Mouse (Mus musculus): ENCODE measurements around the gene Shisa2. TPM values are rescaled to one million over a fixed set of nuclear protein-coding genes. Genes with fewer than 3 reads are reported as not detected.

Shisa2 gene
- 6.3 and 10.0 TPM in 2 replicates for polyA plus RNA-seq (2015; fragmentation: Nextera tagmentation; extraction: Ambion mirVana)

DNA sequence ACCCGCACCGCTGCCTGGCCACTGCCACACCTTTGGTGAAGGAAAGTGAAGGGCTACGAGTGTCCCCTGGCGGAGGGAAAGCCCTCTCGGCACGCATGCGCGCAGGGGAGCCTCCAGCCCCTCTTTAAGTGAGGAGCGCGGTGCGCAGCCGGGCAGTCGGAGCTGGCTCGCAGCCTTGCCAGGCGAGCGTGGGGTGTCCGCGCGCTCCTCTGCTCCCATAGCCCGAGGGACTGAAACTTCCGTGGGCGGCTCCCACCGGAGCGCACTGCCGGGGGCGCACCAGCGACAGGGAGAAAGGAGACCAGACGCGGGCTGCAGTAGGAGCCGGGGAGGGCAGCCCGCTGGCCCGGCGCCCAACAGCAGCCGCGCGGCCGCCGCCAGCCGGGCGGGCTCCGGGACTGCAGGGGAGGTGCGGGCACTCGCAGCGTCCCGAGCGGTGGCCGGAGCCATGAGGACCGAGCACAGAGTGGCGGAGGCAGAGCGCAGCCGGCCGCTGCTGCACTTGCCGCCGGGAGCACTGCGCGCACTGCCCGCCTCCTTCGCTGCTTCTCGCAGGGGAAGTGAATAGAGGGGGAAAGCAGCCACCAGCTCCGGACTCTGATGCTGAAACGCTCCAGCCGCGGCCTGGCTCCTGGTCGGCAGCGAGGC is at the start of gene Shisa2:
Shisa2 (plus strand) TSS at position 151 of the 648 bp plus-strand sequence.

DNA sequence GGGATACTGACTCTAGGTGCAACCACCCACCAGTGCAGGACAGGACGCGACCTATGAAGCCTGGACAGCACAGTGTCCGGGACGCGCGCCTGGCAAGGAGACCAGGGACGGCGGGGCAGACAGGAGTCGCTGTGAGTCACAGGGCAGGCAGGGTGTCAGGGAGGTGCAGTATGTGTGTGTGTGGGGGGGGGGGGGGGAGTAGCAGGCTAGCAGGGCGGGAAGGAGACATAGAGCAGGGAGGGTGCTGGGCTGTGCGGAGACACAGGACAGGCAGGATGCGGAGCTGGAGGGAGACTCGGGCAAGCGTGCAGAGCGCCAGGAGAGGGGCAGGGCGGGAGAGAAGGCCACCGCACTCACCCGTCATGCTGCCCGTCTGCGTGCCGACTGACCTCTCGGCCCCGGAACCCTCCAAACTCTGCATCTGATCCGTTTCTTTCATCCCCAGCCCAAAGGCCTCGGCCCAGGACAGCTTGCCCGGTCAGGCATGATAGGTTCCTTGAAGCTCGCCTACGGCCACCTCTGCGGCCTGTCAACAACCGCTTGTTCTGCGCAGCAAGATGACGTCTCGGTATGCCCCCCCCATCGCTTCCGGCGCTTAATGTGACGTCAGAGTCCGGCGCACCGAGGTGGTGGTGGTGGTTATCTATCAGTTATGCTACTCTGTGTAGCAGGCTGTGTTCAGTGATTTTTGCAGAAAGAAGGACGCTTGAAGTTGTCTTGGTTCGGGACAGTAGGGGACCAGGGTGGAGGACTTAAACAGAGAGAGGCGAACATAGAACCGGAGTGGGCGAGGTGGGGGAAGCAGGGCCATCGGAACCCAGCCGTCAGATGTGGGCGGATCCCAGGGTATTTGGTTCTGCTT is 27.5 kb upstream of the Shisa2 start, which contains the start of gene Cdadc1:
Cdadc1 (minus strand) TSS at position 562 of the 862 bp plus-strand sequence.

Other genes starting within 250 kb of the Shisa2 start
- 0.73 and 0.89 TPM in 2 replicates for gene Phf11c, start 229.9 kb upstream of the Shisa2 start, polyA plus RNA-seq (2015; fragmentation: Nextera tagmentation; extraction: Ambion mirVana)
- 7.2 and 8.6 TPM in 2 replicates for gene Setdb2, start 184.4 kb upstream of the Shisa2 start, polyA plus RNA-seq (2015; fragmentation: Nextera tagmentation; extraction: Ambion mirVana)
- gene Cab39l, start 184.3 kb upstream of the Shisa2 start, polyA plus RNA-seq (2015; fragmentation: Nextera tagmentation; extraction: Ambion mirVana), result 19.8 and 21.2 TPM in 2 replicates
- 23.1 and 24.1 TPM in 2 replicates for gene Cdadc1, start 27.3 kb upstream of the Shisa2 start, polyA plus RNA-seq (2015; fragmentation: Nextera tagmentation; extraction: Ambion mirVana)

All from spleen, postnatal 0 days (tissue).